Mouse (Mus musculus) erythroblast, embryonic 14.5 days (primary cell): ENCODE data around the gene Hyal3.

Experiments
- GATA1 ChIP-seq: IDR thresholded peaks from 2 replicates; pipeline ENCODE4 v1.6.1; 2012; ENCODE audit warnings: low read length, inconsistent platforms, mixed read lengths
- TAL1 ChIP-seq: IDR thresholded peaks from 3 replicates; pipeline ENCODE4 v1.6.1; 2012; ENCODE audit warnings: low read length, inconsistent platforms, mixed read lengths

- TF ChIP-seq TAL1 (no peak), GATA1 (no peak)
These were observed 37.3 kb upstream of the Hyal3 start for GRCm38 (mm10) chr9:107543299-107543698.
